Mouse (Mus musculus): ENCODE measurements around the gene Tdrd5. TPM values are rescaled to one million over a fixed set of nuclear protein-coding genes. Genes with fewer than 3 reads are reported as not detected.
"Not testable (repeated sequence)": the region's sequence is repeated elsewhere in the genome, so short reads cannot be mapped to it uniquely, and the experiment has no call there.

Tdrd5 gene
- polyA plus RNA-seq (2016; fragmentation: Nextera tagmentation; extraction: Ambion mirVana), result 0.13 TPM in 2 replicates

GRCm38 (mm10) chr1:156302911-156303749 is at the start of gene Tdrd5:
Gene Tdrd5 (minus strand): TSS chr1:156303664.
- Histone ChIP-seq H3K36me3 (no peaks in the 10 kb centered on the region), H3K27me3 (peaks cover 52% of the 10 kb centered on the region), H3K4me3 (peak within 1 kb of the TSS; percentile 67), H3K9me3 (0 out of 2 replicates have a peak, but pooled peaks cover 3% of the 10 kb centered on the region), H3K27ac (no peak within 1 kb of the TSS), H3K4me2 (replicated peaks) (peak within 1 kb of the TSS; percentile 97), H3K9ac (peak within 1 kb of the TSS; percentile 47), H3K4me1 (no peaks in the 10 kb centered on the region)
- WGBS, result under 1% methylated on average over 85 of the region's 85 CpGs
- peak; percentile 60; the same call in 1 of the 2 replicates for ATAC-seq (ENCODE audit: insufficient number of reproducible peaks, insufficient read depth, low FRiP score, low TSS enrichment)

- H3K9ac ChIP-seq, result no peak overlapping the region
- no peak overlapping the region for H3K4me3 ChIP-seq
- no peak for ATAC-seq (ENCODE audit: insufficient number of reproducible peaks, insufficient read depth, low FRiP score, low TSS enrichment)
- H3K36me3 ChIP-seq, result no peaks in the 10 kb centered on the region
- no peaks in the 10 kb centered on the region for H3K27me3 ChIP-seq
- WGBS, result 89% methylated on average over 2 of the region's 2 CpGs
- no peak overlapping the region for H3K4me2 ChIP-seq (replicated peaks)
- no peaks in the 10 kb centered on the region for H3K9me3 ChIP-seq
- no peak overlapping the region for H3K27ac ChIP-seq
- no peaks in the 10 kb centered on the region for H3K4me1 ChIP-seq
Observed at GRCm38 (mm10) chr1:156352466-156352865, 49.0 kb upstream of the Tdrd5 start.

GRCm38 (mm10) chr1:156350441-156350840 is 47.0 kb upstream of the Tdrd5 start:
- WGBS, result 83% methylated on average over 4 of the region's 4 CpGs
- Histone ChIP-seq H3K36me3 (no peaks in the 10 kb centered on the region), H3K4me3 (no peak overlapping the region), H3K27ac (no peak overlapping the region), H3K9ac (no peak overlapping the region), H3K27me3 (no peaks in the 10 kb centered on the region), H3K4me1 (no peaks in the 10 kb centered on the region), H3K9me3 (no peaks in the 10 kb centered on the region), H3K4me2 (replicated peaks) (no peak overlapping the region)
- ATAC-seq (ENCODE audit: insufficient number of reproducible peaks, insufficient read depth, low FRiP score, low TSS enrichment), result no peak

- Histone ChIP-seq H3K27me3 (no peaks in the 10 kb centered on the region), H3K4me1 (no peaks in the 10 kb centered on the region), H3K9ac (no peak overlapping the region), H3K9me3 (no peaks in the 10 kb centered on the region), H3K36me3 (no peaks in the 10 kb centered on the region), H3K27ac (no peak overlapping the region), H3K4me2 (replicated peaks) (no peak overlapping the region), H3K4me3 (no peak overlapping the region)
- WGBS, result 82% methylated on average over 4 of the region's 4 CpGs
- ATAC-seq (ENCODE audit: insufficient number of reproducible peaks, insufficient read depth, low FRiP score, low TSS enrichment), result no peak
Observed at GRCm38 (mm10) chr1:156349031-156349430, 45.6 kb upstream of the Tdrd5 start.

GRCm38 (mm10) chr1:156345633-156346032 is 42.2 kb upstream of the Tdrd5 start:
- H3K27me3 ChIP-seq, result no peaks in the 10 kb centered on the region
- H3K36me3 ChIP-seq, result no peaks in the 10 kb centered on the region
- H3K9ac ChIP-seq, result no peak overlapping the region
- no peak for ATAC-seq (ENCODE audit: insufficient number of reproducible peaks, insufficient read depth, low FRiP score, low TSS enrichment)
- H3K4me3 ChIP-seq, result no peak overlapping the region
- no peak overlapping the region for H3K4me2 ChIP-seq (replicated peaks)
- no peak overlapping the region for H3K27ac ChIP-seq
- no peaks in the 10 kb centered on the region for H3K9me3 ChIP-seq
- H3K4me1 ChIP-seq, result no peaks in the 10 kb centered on the region
- 89% methylated on average over 4 of the region's 4 CpGs for WGBS

GRCm38 (mm10) chr1:156344433-156344832 is 41.0 kb upstream of the Tdrd5 start:
- H3K4me1 ChIP-seq, result no peaks in the 10 kb centered on the region
- no peaks in the 10 kb centered on the region for H3K36me3 ChIP-seq
- no peak overlapping the region for H3K4me2 ChIP-seq (replicated peaks)
- WGBS, result 60% methylated on average over 4 of the region's 4 CpGs
- H3K9ac ChIP-seq, result no peak overlapping the region
- no peak for ATAC-seq (ENCODE audit: insufficient number of reproducible peaks, insufficient read depth, low FRiP score, low TSS enrichment)
- no peaks in the 10 kb centered on the region for H3K9me3 ChIP-seq
- H3K4me3 ChIP-seq, result no peak overlapping the region
- no peaks in the 10 kb centered on the region for H3K27me3 ChIP-seq
- H3K27ac ChIP-seq, result no peak overlapping the region

- 66% methylated on average over 4 of the region's 4 CpGs for WGBS
- Histone ChIP-seq H3K27ac (no peak overlapping the region), H3K36me3 (no peaks in the 10 kb centered on the region), H3K4me1 (no peaks in the 10 kb centered on the region), H3K9ac (no peak overlapping the region), H3K4me2 (replicated peaks) (no peak overlapping the region), H3K4me3 (no peak overlapping the region), H3K27me3 (no peaks in the 10 kb centered on the region), H3K9me3 (no peaks in the 10 kb centered on the region)
- ATAC-seq (ENCODE audit: insufficient number of reproducible peaks, insufficient read depth, low FRiP score, low TSS enrichment), result no peak
Observed at GRCm38 (mm10) chr1:156340847-156341246, 37.4 kb upstream of the Tdrd5 start.

DNA sequence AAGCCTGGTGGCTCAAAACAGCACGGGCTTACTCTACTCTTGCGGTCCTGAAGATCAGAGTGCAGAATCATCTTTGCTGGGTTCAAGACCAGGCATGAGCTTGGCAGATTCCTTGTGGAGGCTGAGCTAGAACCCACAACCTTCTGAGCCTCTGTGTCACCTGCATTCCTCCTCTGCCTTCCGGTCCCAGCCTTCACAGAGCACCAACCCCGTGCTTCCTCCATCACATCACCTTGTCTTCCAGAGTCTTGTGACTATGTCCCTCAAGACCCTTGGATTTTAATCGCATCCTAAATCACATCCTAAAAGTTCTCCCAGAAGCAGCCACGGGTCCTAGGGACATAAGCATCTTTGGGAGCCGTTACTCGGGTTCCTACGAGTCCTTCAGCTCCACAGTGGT is 19.7 kb upstream of the Tdrd5 start:
- ATAC-seq (ENCODE audit: insufficient number of reproducible peaks, insufficient read depth, low FRiP score, low TSS enrichment), result no peak
- no peaks in the 10 kb centered on the region for H3K36me3 ChIP-seq
- no peak overlapping the region for H3K4me2 ChIP-seq (replicated peaks)
- WGBS, result 86% methylated on average over 9 of the region's 9 CpGs
- no peaks in the 10 kb centered on the region for H3K4me1 ChIP-seq
- H3K27ac ChIP-seq, result no peak overlapping the region
- no peaks in the 10 kb centered on the region for H3K27me3 ChIP-seq
- no peak overlapping the region for H3K4me3 ChIP-seq
- no peak overlapping the region for H3K9ac ChIP-seq
- no peaks in the 10 kb centered on the region for H3K9me3 ChIP-seq

DNA sequence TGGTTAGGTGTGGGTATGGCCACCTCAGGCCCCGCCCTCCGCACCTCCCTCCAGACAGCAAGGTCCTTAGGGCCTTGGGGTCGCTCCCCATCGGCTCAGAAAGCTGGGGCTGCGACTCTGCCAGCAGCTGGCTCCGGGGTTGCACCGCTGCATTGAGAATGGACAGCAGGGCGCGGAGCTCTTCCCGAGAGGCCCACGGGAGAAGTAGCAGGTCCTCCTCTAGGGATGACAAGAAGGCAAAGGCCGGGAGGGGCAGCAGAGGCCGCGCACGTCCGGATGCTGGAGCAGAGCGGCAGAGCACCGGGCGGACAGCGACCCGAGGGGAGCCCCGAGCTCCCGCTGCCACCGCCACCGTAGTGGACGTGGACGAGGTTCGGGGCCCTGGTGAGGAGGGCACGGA is 7.2 kb upstream of the Tdrd5 start, which contains the start of gene Nphs2:
Gene Nphs2 (plus strand): TSS at position 98 of the 400 bp plus-strand sequence.
- ATAC-seq (ENCODE audit: insufficient number of reproducible peaks, insufficient read depth, low FRiP score, low TSS enrichment), result no peak
- Histone ChIP-seq H3K27ac (no peak within 1 kb of the TSS), H3K4me3 (peak within 1 kb of the TSS; percentile 22), H3K27me3 (peaks cover 44% of the 10 kb centered on the region), H3K36me3 (no peaks in the 10 kb centered on the region), H3K4me2 (replicated peaks) (peak within 1 kb of the TSS; percentile 47), H3K4me1 (peaks cover 6% of the 10 kb centered on the region; the same call in 1 of the 2 replicates), H3K9ac (no peak within 1 kb of the TSS), H3K9me3 (no peaks in the 10 kb centered on the region)
- WGBS, result 3% methylated on average over 29 of the region's 29 CpGs

- no peaks in the 10 kb centered on the region for H3K9me3 ChIP-seq
- H3K4me2 ChIP-seq (replicated peaks), result no peak overlapping the region
- no peak overlapping the region for H3K4me3 ChIP-seq
- H3K4me1 ChIP-seq, result peaks cover 6% of the 10 kb centered on the region; the same call in 1 of the 2 replicates
- no peak overlapping the region for H3K9ac ChIP-seq
- H3K36me3 ChIP-seq, result no peaks in the 10 kb centered on the region
- 65% methylated on average over 1 of the region's 1 CpGs for WGBS
- no peak overlapping the region for H3K27ac ChIP-seq
- ATAC-seq (ENCODE audit: insufficient number of reproducible peaks, insufficient read depth, low FRiP score, low TSS enrichment), result no peak
- peaks cover 64% of the 10 kb centered on the region for H3K27me3 ChIP-seq
Observed at GRCm38 (mm10) chr1:156308595-156308994, 5.1 kb upstream of the Tdrd5 start.

GRCm38 (mm10) chr1:156290016-156290415 is 13.4 kb downstream of the Tdrd5 start:
- WGBS, result 92% methylated on average over 6 of the region's 6 CpGs
- Histone ChIP-seq H3K4me1 (no peaks in the 10 kb centered on the region), H3K9ac (no peak overlapping the region), H3K4me3 (no peak overlapping the region), H3K36me3 (no peaks in the 10 kb centered on the region), H3K27ac (no peak overlapping the region), H3K27me3 (no peaks in the 10 kb centered on the region), H3K9me3 (no peaks in the 10 kb centered on the region), H3K4me2 (replicated peaks) (no peak overlapping the region)
- ATAC-seq (ENCODE audit: insufficient number of reproducible peaks, insufficient read depth, low FRiP score, low TSS enrichment), result no peak

DNA sequence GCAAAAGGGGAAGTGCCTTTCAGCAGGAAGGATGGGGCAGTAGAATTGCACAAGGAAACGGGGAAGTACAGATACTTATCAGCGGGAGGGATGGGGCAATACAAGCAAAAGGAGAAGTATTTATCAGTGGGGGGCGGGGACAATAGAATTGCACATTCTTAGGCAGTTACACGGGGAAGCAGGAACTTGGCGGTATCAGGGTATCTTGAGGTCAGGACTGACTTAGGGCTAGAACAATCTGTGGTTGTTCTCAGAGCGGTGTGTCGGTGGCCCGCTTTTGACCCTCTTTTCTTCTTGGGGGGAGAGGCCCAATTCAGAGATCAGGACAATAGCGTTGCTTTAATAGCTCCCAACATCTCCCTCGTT is 14.3 kb downstream of the Tdrd5 start:
- not testable (repeated sequence) for ATAC-seq (ENCODE audit: insufficient number of reproducible peaks, insufficient read depth, low FRiP score, low TSS enrichment)

More for the DNA sequence above, 14.3 kb downstream of the Tdrd5 start:
- H3K27ac ChIP-seq; H3K27me3 ChIP-seq; H3K4me1 ChIP-seq; H3K9me3 ChIP-seq; H3K4me3 ChIP-seq; H3K36me3 ChIP-seq; H3K9ac ChIP-seq; H3K4me2 ChIP-seq (replicated peaks): not testable (repeated sequence)
- WGBS, result 79% methylated on average over 10 of the region's 10 CpGs

Measured in embryonic facial prominence, embryonic 12.5 days (tissue).